Mouse (Mus musculus) liver, adult 2 months (tissue): Measurements from ENCODE around the gene Ramp1.

Experiments used
- CTCF ChIP-seq: fragments of 200-500 bp; IDR thresholded peaks from 2 replicates; pipeline ENCODE4 v1.5.1; 2011; ENCODE audit warnings: low read depth, low read length, control low read depth
- POLR2A ChIP-seq: fragments of 200-500 bp; IDR thresholded peaks from 2 replicates; pipeline ENCODE4 v1.6.1; 2011; ENCODE audit warnings: low read length, control low read depth; ENCODE audit not compliant: insufficient read depth; ENCODE audit errors: extremely low read depth

DNA sequence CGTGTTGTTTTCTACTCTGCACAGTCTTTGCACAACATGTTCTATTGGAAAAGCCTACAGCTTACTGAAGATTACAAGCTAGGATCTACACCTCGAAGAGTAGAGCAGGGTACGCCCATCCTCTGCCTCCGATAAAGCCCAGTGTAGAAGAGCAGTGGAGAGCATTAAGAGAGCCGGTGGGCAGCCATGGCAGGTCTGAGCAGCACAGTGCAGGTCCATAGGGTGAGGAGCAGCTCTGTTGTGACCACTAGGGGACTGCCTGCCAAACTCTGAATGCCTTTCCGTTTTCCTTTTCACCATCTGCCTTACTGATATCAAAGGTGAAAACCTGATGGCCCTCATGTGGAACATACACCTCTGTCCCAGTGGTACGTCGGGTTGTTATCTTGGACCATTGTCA is 72.3 kb downstream of the Ramp1 start:
- TF ChIP-seq CTCF (peak; percentile 55), POLR2A (no peak)
